Comparison of ENCODE assay signal across 29 mouse cellular contexts in the genomic region with DNA sequence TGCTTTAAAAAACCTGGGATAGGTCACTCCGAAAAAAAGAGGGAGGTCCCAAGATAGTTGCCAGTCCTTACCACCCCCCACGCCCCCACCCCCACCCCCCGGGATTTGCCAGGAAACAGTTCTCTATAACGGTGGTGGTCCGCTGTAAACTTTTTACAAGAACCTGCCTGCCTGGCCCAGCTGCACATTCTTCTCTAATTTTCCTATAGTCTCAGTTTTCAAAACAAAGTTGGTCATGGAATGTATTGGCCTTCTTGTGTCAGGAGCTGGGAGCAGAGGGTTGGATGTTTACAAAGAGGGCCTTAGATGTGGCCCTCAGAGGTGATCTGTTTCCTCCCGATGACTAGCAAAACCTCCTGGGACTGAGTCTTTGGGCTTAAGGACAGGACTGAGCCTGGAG. TPM values are rescaled to one million over a fixed set of nuclear protein-coding genes. Genes with fewer than 3 reads are reported as not detected.
DNase-seq lines count a peak whose midpoint lies in the region; ATAC-seq and TF ChIP-seq lines count a peak whose summit lies in the region.
"Had no signal": no experiment of that assay in that cellular context is flagged by ENCODE, and none has a peak within 500 bp of the region (broad histone marks: within the 10 kb centered on the region; RNA-seq: fewer than 3 reads in every experiment).

No protein-coding gene starts in this region.

- H3K27me3 ChIP-seq in MEL (ENCODE audit: control insufficient read depth in 1 of 2, insufficient read depth in 2 of 2, low read length in 2 of 2), result no peaks in the 10 kb centered on the region
- H3K27me3 ChIP-seq in limb, embryonic 14.5 days (ENCODE audit: control insufficient read depth, insufficient read depth, low read length), result no peaks in the 10 kb centered on the region
- no peaks in the 10 kb centered on the region for H3K27me3 ChIP-seq in midbrain, embryonic 15.5 days (replicated peaks)
- no peaks in the 10 kb centered on the region for H3K27me3 ChIP-seq in thymus, adult 2 months (ENCODE audit: control insufficient read depth, insufficient read depth, low read length)
- H3K27me3 ChIP-seq: heart, embryonic 12.5 days; lung, embryonic 15.5 days had no signal

- H3K9me3 ChIP-seq in MEL (replicated peaks; ENCODE audit: insufficient read depth, low read length), result no peaks in the 10 kb centered on the region
- no peaks in the 10 kb centered on the region for H3K9me3 ChIP-seq in limb, embryonic 14.5 days (ENCODE audit: control insufficient read depth, low read length)
- H3K9me3 ChIP-seq in midbrain, embryonic 15.5 days, result no peaks in the 10 kb centered on the region
- H3K9me3 ChIP-seq: heart, embryonic 12.5 days; lung, embryonic 15.5 days had no signal

- H3K4me1 ChIP-seq in MEL (ENCODE audit: control insufficient read depth in 1 of 2, insufficient read depth in 2 of 2, low read length in 2 of 2), result peaks cover 0 to 8% of the 10 kb centered on the region in 2 experiments; a peak in 1 of 4 replicates
- peaks cover 11% of the 10 kb centered on the region for H3K4me1 ChIP-seq in embryonic fibroblast, embryonic 13.5 days (ENCODE audit: control insufficient read depth, insufficient read depth, low read length)
- peaks cover 20% of the 10 kb centered on the region for H3K4me1 ChIP-seq in limb, embryonic 14.5 days (ENCODE audit: control insufficient read depth, insufficient read depth, low read length)
- 0 out of 2 replicates have a peak, but pooled peaks cover 4% of the 10 kb centered on the region for H3K4me1 ChIP-seq in midbrain, embryonic 15.5 days
- H3K4me1 ChIP-seq in thymus, adult 2 months (replicated peaks; ENCODE audit: control insufficient read depth, insufficient read depth, low read length), result peaks cover 8% of the 10 kb centered on the region; the same call in 1 of the 2 replicates

- TF ChIP-seq POLR2A in MEL (IDR thresholded peaks at IDR 0.05; ENCODE audit: control insufficient read depth in 1 of 2, insufficient read depth in 1 of 2, low read depth in 1 of 2, low read length in 2 of 2, poor library complexity in 1 of 2), result no peak
- TF ChIP-seq POLR2A in embryonic fibroblast, embryonic 13.5 days (IDR thresholded peaks at IDR 0.05; ENCODE audit: low read depth, low read length), result no peak
- no peak for TF ChIP-seq POLR2A in limb, embryonic 14.5 days (IDR thresholded peaks at IDR 0.05; ENCODE audit: borderline replicate concordance, extremely low read depth, insufficient read depth, insufficient read length)
- no peak for TF ChIP-seq POLR2A in thymus, adult 2 months (IDR thresholded peaks at IDR 0.05; ENCODE audit: control insufficient read depth, extremely low read depth, insufficient read depth, low read length, poor library complexity)

- H3K4me2 ChIP-seq in limb, embryonic 14.5 days (replicated peaks; ENCODE audit: low read depth, low read length, severe bottlenecking), result 0 out of 2 replicates have a peak overlapping the region, but pooled peaks have one; percentile 33
- H3K4me2 ChIP-seq in midbrain, embryonic 15.5 days, result no peak overlapping the region

- peak; percentile 3 for DNase-seq in MEL (ENCODE audit: low read depth, low spot score)
- DNase-seq in embryo, embryonic 10.5 days (ENCODE audit: low spot score), result peak; percentile 37
- peak; percentile 64 for DNase-seq in limb, embryonic 14.5 days (ENCODE audit: low spot score)
- no peak for DNase-seq in left cerebral cortex, postnatal 36 days (ENCODE audit: low spot score in 2 of 2)
- DNase-seq in thymus, adult 2 months, result no peak
- DNase-seq: adrenal gland, postnatal 25 days; B cell, adult 2 months; cerebellum, adult 9-11 months; forebrain, postnatal 0 days; gastrocnemius, postnatal 25 days; heart, adult 18-20 months; heart, postnatal 10 days; kidney, postnatal 36 days; lung, postnatal 4 days; thymus, adult 18-20 months had no signal

- no peak overlapping the region for H3K27ac ChIP-seq in MEL (ENCODE audit: control insufficient read depth, low read depth, low read length)
- H3K27ac ChIP-seq in embryonic fibroblast, embryonic 13.5 days (ENCODE audit: insufficient read depth, low read length), result 0 out of 2 replicates have a peak overlapping the region, but pooled peaks have one; percentile 14
- peak overlapping the region; percentile 35 for H3K27ac ChIP-seq in limb, embryonic 14.5 days (replicated peaks; ENCODE audit: low read depth, low read length)
- H3K27ac ChIP-seq in midbrain, embryonic 15.5 days, result no peak overlapping the region
- H3K27ac ChIP-seq in thymus, adult 2 months (ENCODE audit: control insufficient read depth, insufficient read depth, low read length), result no peak overlapping the region
- H3K27ac ChIP-seq: liver, embryonic 14.5 days; lung, embryonic 15.5 days had no signal

- no peak overlapping the region for H3K9ac ChIP-seq in MEL (ENCODE audit: control insufficient read depth, low read depth, low read length, poor library complexity, severe bottlenecking)
- no peak overlapping the region for H3K9ac ChIP-seq in limb, embryonic 14.5 days (ENCODE audit: low read depth, low read length, severe bottlenecking)
- H3K9ac ChIP-seq in midbrain, embryonic 15.5 days, result no peak overlapping the region
- H3K9ac ChIP-seq: forebrain, postnatal 0 days; heart, embryonic 12.5 days; liver, embryonic 14.5 days; lung, embryonic 15.5 days had no signal

- peaks cover 0 to 6% of the 10 kb centered on the region in 2 experiments; a peak in 2 of 4 replicates for H3K36me3 ChIP-seq in MEL (ENCODE audit: control insufficient read depth in 1 of 2, insufficient read depth in 2 of 2, low read length in 2 of 2)
- no peaks in the 10 kb centered on the region for H3K36me3 ChIP-seq in limb, embryonic 14.5 days (ENCODE audit: control insufficient read depth, insufficient read depth, low read length)
- H3K36me3 ChIP-seq in midbrain, embryonic 15.5 days (replicated peaks), result no peaks in the 10 kb centered on the region
- peaks cover 34% of the 10 kb centered on the region for H3K36me3 ChIP-seq in thymus, adult 2 months (ENCODE audit: control insufficient read depth, insufficient read depth, low read length)
- H3K36me3 ChIP-seq: heart, embryonic 12.5 days; lung, embryonic 15.5 days had no signal

- ATAC-seq in limb, embryonic 14.5 days (ENCODE audit: low FRiP score, low read depth), result peak; percentile 46
- no peak for ATAC-seq in midbrain, embryonic 15.5 days (replicated peaks)
- ATAC-seq: forebrain, postnatal 0 days; intestine, postnatal 0 days had no signal

- H3K79me2 ChIP-seq in MEL (ENCODE audit: control insufficient read depth, insufficient read depth, low read length, poor library complexity), result no peaks in the 10 kb centered on the region

- no peak for TF ChIP-seq EP300 in MEL (IDR thresholded peaks at IDR 0.05; ENCODE audit: low read depth in 1 of 2, low read length in 2 of 2)

- no peak overlapping the region for H3K4me3 ChIP-seq in MEL (ENCODE audit: control insufficient read depth in 1 of 2, insufficient read depth in 1 of 2, low read depth in 2 of 2, low read length in 2 of 2)
- H3K4me3 ChIP-seq in embryonic fibroblast, embryonic 13.5 days (ENCODE audit: insufficient read depth, low read length), result no peak overlapping the region
- no peak overlapping the region for H3K4me3 ChIP-seq in limb, embryonic 14.5 days (replicated peaks; ENCODE audit: low read length)
- no peak overlapping the region for H3K4me3 ChIP-seq in midbrain, embryonic 15.5 days
- H3K4me3 ChIP-seq in thymus, adult 2 months (ENCODE audit: control insufficient read depth, insufficient read depth, low read length), result no peak overlapping the region

- TF ChIP-seq CTCF in MEL (IDR thresholded peaks at IDR 0.05 in 2 of 3, conservative IDR thresholded peaks at IDR 0.05 in 1 of 3; ENCODE audit: control insufficient read depth in 1 of 3, insufficient read depth in 1 of 3, low read depth in 2 of 3, low read length in 3 of 3, poor library complexity in 1 of 3, severe bottlenecking in 1 of 3), result no peak
- TF ChIP-seq CTCF in embryonic fibroblast, embryonic 13.5 days (IDR thresholded peaks at IDR 0.05; ENCODE audit: borderline replicate concordance, insufficient read depth, low read length), result no peak
- TF ChIP-seq CTCF in thymus, adult 2 months (IDR thresholded peaks at IDR 0.05; ENCODE audit: borderline replicate concordance, control insufficient read depth, extremely low read depth, insufficient read depth, low read length, poor library complexity), result no peak

- no peak for TF ChIP-seq RAD21 in MEL (IDR thresholded peaks at IDR 0.05; ENCODE audit: low read depth, low read length)

- whole genome bisulfite sequencing in limb, embryonic 14.5 days, result 8% methylated on average over 6 of the region's 6 CpGs
- 78% methylated on average over 6 of the region's 6 CpGs for WGBS in midbrain, embryonic 15.5 days
- 83% methylated on average over 6 of the region's 6 CpGs for WGBS in thymus, adult 2 months

- intact Hi-C loops in left cerebral cortex, postnatal 36 days (cut with DNase I), result loop anchor here (2.0 to 5.0 kb wide), 3 partner anchors 171 to 501 kb away; no protein-coding TSS in a partner anchor

TF ChIP-seq in MEL, 35 proteins besides CTCF, POLR2A, EP300 and RAD21 (continues in another document):
- TF ChIP-seq ETS1 (IDR thresholded peaks at IDR 0.05; ENCODE audit: low read depth, low read length) (no peak), UBTF (IDR thresholded peaks at IDR 0.05; ENCODE audit: borderline replicate concordance, insufficient read depth, low read depth, low read length) (no peak), NRF1 (IDR thresholded peaks at IDR 0.05; ENCODE audit: insufficient read depth, low read depth, low read length, poor library complexity, severe bottlenecking) (no peak)

RNA-seq across cellular contexts. Expression of a gene that starts 30.0 kb away (rescaled TPM):
- total RNA-seq in MEL (2012; rRNA removed), result 0.03 TPM in 1 of 2 replicates, not detected in the other
- not detected for polyA plus RNA-seq in MEL (2012; ENCODE audit: insufficient read depth in 1 of 2, insufficient read length in 2 of 2, low read depth in 1 of 2, low replicate concordance in 2 of 2, missing spikeins in 1 of 2)
- 1.1 and 1.7 TPM in 2 replicates for polyA plus RNA-seq in embryonic fibroblast, embryonic 13.5 days (2011; ENCODE audit: insufficient read length, low read depth, missing spikeins)
- 1.9 and 2.5 TPM in 2 replicates for polyA plus RNA-seq in limb, embryonic 14.5 days (2012; rRNA removed)
- 1.0 TPM in 2 replicates for polyA plus RNA-seq in limb, embryonic 14.5 days (2014; fragmentation: Nextera tagmentation; extraction: Ambion mirVana)
- 0.15 TPM in 1 of 2 replicates, not detected in the other for polyA plus RNA-seq in midbrain, embryonic 15.5 days (2015; fragmentation: Nextera tagmentation; extraction: Ambion mirVana)
- 1 to 10 TPM in 1 of 2 experiments, under 1 TPM in 1; 0.82 to 1.0 TPM for total RNA-seq in left cerebral cortex, postnatal 36 days (2021)
- polyA plus RNA-seq in thymus, adult 2 months (2012; rRNA removed), result 111 and 114 TPM in 2 replicates
- total RNA-seq: adrenal gland, postnatal 25 days had no signal

RNA-seq across cellular contexts. Expression of a gene that starts 39.7 kb away (rescaled TPM):
- total RNA-seq in MEL (2012; rRNA removed), result not detected in 2 replicates
- not detected for polyA plus RNA-seq in MEL (2012; ENCODE audit: insufficient read depth in 1 of 2, insufficient read length in 2 of 2, low read depth in 1 of 2, low replicate concordance in 2 of 2, missing spikeins in 1 of 2)
- 1.8 and 2.2 TPM in 2 replicates for polyA plus RNA-seq in embryonic fibroblast, embryonic 13.5 days (2011; ENCODE audit: insufficient read length, low read depth, missing spikeins)
- 0.59 and 0.80 TPM in 2 replicates for polyA plus RNA-seq in limb, embryonic 14.5 days (2012; rRNA removed)
- polyA plus RNA-seq in limb, embryonic 14.5 days (2014; fragmentation: Nextera tagmentation; extraction: Ambion mirVana), result 0.19 TPM in 1 of 2 replicates, not detected in the other
- not detected in 2 replicates for polyA plus RNA-seq in midbrain, embryonic 15.5 days (2015; fragmentation: Nextera tagmentation; extraction: Ambion mirVana)
- 1 to 10 TPM; 1.5 to 1.9 TPM for total RNA-seq in left cerebral cortex, postnatal 36 days (2021)
- 0.98 and 1.5 TPM in 2 replicates for polyA plus RNA-seq in thymus, adult 2 months (2012; rRNA removed)
- total RNA-seq: adrenal gland, postnatal 25 days; common myeloid progenitor, adult 5-6 weeks; heart, adult 18-20 months; heart, postnatal 10 days; megakaryocyte-erythroid progenitor cell, adult 5-6 weeks; neutrophil, adult 5-6 weeks had no signal
- polyA plus RNA-seq: forebrain, embryonic 11.5 days; forebrain, postnatal 0 days; heart, embryonic 12.5 days; hindbrain, embryonic 11.5 days; intestine, postnatal 0 days; kidney, embryonic 14.5 days; liver, embryonic 14.5 days; lung, embryonic 15.5 days; small intestine, adult 2 months; stomach, embryonic 16.5 days had no signal

Comparison
In these comparisons a context has a peak if more than half of its experiments do, and no peak if none do; other contexts are left out.
1. DNase-seq: peak in MEL (single experiment), embryo, embryonic 10.5 days (single experiment) and limb, embryonic 14.5 days (single experiment); none in left cerebral cortex, postnatal 36 days (0 of 2) and thymus, adult 2 months (single experiment).
2. H3K27ac ChIP-seq: peak in embryonic fibroblast, embryonic 13.5 days (single experiment) and limb, embryonic 14.5 days (single experiment); none in MEL (single experiment), midbrain, embryonic 15.5 days (single experiment) and thymus, adult 2 months (single experiment).
3. RNA of a gene that starts 30.0 kb away (polyA plus RNA-seq): 111 to 114 TPM in thymus, adult 2 months; 1.0 to 2.5 TPM in limb, embryonic 14.5 days, 1.1 to 1.7 TPM in embryonic fibroblast, embryonic 13.5 days, not detected in MEL and 0.15 TPM in midbrain, embryonic 15.5 days; every median in the first group is over 10 times any median in the second.